Mouse (Mus musculus) testis, postnatal 10 days (tissue): ENCODE results near the gene Insm1.

Experiments used
- DNase-seq: peaks from one replicate; pipeline ENCODE4 v3.0.0; 2021; ENCODE audit warnings: low spot score

Insm1 gene

GRCm38 (mm10) chr2:146221076-146221928, at the start of gene Insm1:
Insm1 (plus strand) TSS chr2:146221921.
- DNase-seq = peak; percentile 59

- no peak for DNase-seq
These were observed 49.6 kb upstream of the Insm1 start for GRCm38 (mm10) chr2:146172106-146172505.

- DNase-seq = no peak
These were observed 47.5 kb upstream of the Insm1 start for GRCm38 (mm10) chr2:146174173-146174572.

- DNase-seq = no peak
These were observed 43.0 kb upstream of the Insm1 start for GRCm38 (mm10) chr2:146178718-146179117.

- no peak for DNase-seq
These were observed 37.6 kb upstream of the Insm1 start for GRCm38 (mm10) chr2:146183830-146184793.

- no peak for DNase-seq
These were observed 25.6 kb upstream of the Insm1 start for GRCm38 (mm10) chr2:146196126-146196525.

- no peak for DNase-seq
These were observed 23.8 kb upstream of the Insm1 start for GRCm38 (mm10) chr2:146197947-146198346.

- DNase-seq = no peak
These were observed 10.8 kb upstream of the Insm1 start for GRCm38 (mm10) chr2:146210968-146211367.

GRCm38 (mm10) chr2:146214715-146215114, 7.0 kb upstream of the Insm1 start:
- DNase-seq = peak; percentile 47

GRCm38 (mm10) chr2:146216111-146217064, 5.3 kb upstream of the Insm1 start:
- no peak for DNase-seq

GRCm38 (mm10) chr2:146217227-146217980, 4.3 kb upstream of the Insm1 start:
- DNase-seq = no peak

GRCm38 (mm10) chr2:146218161-146218691, 3.5 kb upstream of the Insm1 start:
- no peak for DNase-seq

GRCm38 (mm10) chr2:146218881-146219535, 2.7 kb upstream of the Insm1 start:
- DNase-seq = no peak

GRCm38 (mm10) chr2:146219791-146220190, 1.9 kb upstream of the Insm1 start:
- no peak for DNase-seq

GRCm38 (mm10) chr2:146220591-146221075, 1.1 kb upstream of the Insm1 start:
- no peak for DNase-seq

GRCm38 (mm10) chr2:146221929-146222278, 183 bp downstream of the Insm1 start:
- DNase-seq = no peak

GRCm38 (mm10) chr2:146222279-146223175, 806 bp downstream of the Insm1 start:
- DNase-seq = peak; percentile 44

GRCm38 (mm10) chr2:146223176-146223905, 1.6 kb downstream of the Insm1 start:
- no peak for DNase-seq
